ENCODE assay signal across 8 mouse cellular contexts in genomic region chr2:69789429-69790069, GRCm38 (mm10). TPM values are rescaled to one million over a fixed set of nuclear protein-coding genes. Genes with fewer than 3 reads are reported as not detected.
DNase-seq lines count a peak whose midpoint lies in the region; ATAC-seq lines count a peak whose summit lies in the region.

Gene Ccdc173 (minus strand): TSS chr2:69789575.
Gene Phospho2 (plus strand): TSS chr2:69789623.

- intact Hi-C loops in gastrocnemius, postnatal 14 days (cut with DNase I; ENCODE audit: low total_unique reads): loop anchor here (10.0 kb wide), 1 partner anchor 155 kb away; no protein-coding TSS in a partner anchor
- intact Hi-C loops in left cerebral cortex, postnatal 10 days (cut with DNase I): loop anchor here (10.0 kb wide), 1 partner anchor 75 kb away; the partner anchor contains the start of gene Ssb

- ATAC-seq in inflammation-experienced regulatory T-cells, adult 6 months: peak; percentile 88
- ATAC-seq in megakaryocyte-erythroid progenitor cell, adult 5-6 weeks (replicated peaks; ENCODE audit: low FRiP score, low TSS enrichment, poor library complexity, severe bottlenecking): peak; percentile 92

- DNase-seq in adrenal gland, adult (ENCODE audit: inconsistent age in 2 of 2, low spot score in 1 of 2): peak; percentile 98 to 99
- peak; percentile 99 for DNase-seq in embryo, embryonic 10.5 days (ENCODE audit: low spot score)
- DNase-seq in gastrocnemius, postnatal 14 days: peak; percentile 99
- DNase-seq in left cerebral cortex, postnatal 10 days (ENCODE audit: extremely low spot score in 1 of 2, low spot score in 2 of 2): peak; percentile 96 to 99
- peak; percentile 97 for DNase-seq in right cerebral cortex, postnatal 25 days
- peak; percentile 96 to 99 for DNase-seq in urinary bladder, postnatal 4 days (ENCODE audit: low spot score in 2 of 2)

RNA-seq across cellular contexts. Expression of gene Ccdc173, which starts in this region (rescaled TPM):
- total RNA-seq in gastrocnemius, postnatal 14 days (2021): under 1 TPM; 0.29 to 0.40 TPM
- polyA plus RNA-seq in inflammation-experienced regulatory T-cells, adult 6 months (2017; shearing (Covaris generic)): 1 to 10 TPM; 3.8 to 4.6 (median 4.3) TPM
- total RNA-seq in left cerebral cortex, postnatal 10 days (2021): 1 to 10 TPM; 2.4 to 2.5 TPM
- total RNA-seq in megakaryocyte-erythroid progenitor cell, adult 5-6 weeks (2014; fragmentation: Nextera tagmentation): 0.89 and 3.2 TPM in 2 replicates
- 1.0 and 1.1 TPM in 2 replicates for total RNA-seq in megakaryocyte-erythroid progenitor cell, adult 5-6 weeks (2017)

RNA-seq across cellular contexts. Expression of gene Phospho2, which starts in this region (rescaled TPM):
- total RNA-seq in gastrocnemius, postnatal 14 days (2021): 10 to 100 TPM in 1 of 2 experiments, 1 to 10 TPM in 1; 9.2 to 10.5 TPM
- polyA plus RNA-seq in inflammation-experienced regulatory T-cells, adult 6 months (2017; shearing (Covaris generic)): 10 to 100 TPM; 42.9 to 51.1 (median 50.9) TPM
- total RNA-seq in left cerebral cortex, postnatal 10 days (2021): 10 to 100 TPM; 15.8 to 19.0 TPM
- 21.3 and 26.7 TPM in 2 replicates for total RNA-seq in megakaryocyte-erythroid progenitor cell, adult 5-6 weeks (2014; fragmentation: Nextera tagmentation)
- total RNA-seq in megakaryocyte-erythroid progenitor cell, adult 5-6 weeks (2017): 28.5 and 31.2 TPM in 2 replicates

Comparison
In these comparisons a context has a peak if more than half of its experiments do, and no peak if none do; other contexts are left out.
1. Peak in every context shown above with its lines: DNase-seq and ATAC-seq.